Mouse (Mus musculus): Measurements from ENCODE around the gene Gm1043. TPM values are rescaled to one million over a fixed set of nuclear protein-coding genes. Genes with fewer than 3 reads are reported as not detected.

The Gm1043 gene
- polyA plus RNA-seq, 1 experiment: not detected

DNA sequence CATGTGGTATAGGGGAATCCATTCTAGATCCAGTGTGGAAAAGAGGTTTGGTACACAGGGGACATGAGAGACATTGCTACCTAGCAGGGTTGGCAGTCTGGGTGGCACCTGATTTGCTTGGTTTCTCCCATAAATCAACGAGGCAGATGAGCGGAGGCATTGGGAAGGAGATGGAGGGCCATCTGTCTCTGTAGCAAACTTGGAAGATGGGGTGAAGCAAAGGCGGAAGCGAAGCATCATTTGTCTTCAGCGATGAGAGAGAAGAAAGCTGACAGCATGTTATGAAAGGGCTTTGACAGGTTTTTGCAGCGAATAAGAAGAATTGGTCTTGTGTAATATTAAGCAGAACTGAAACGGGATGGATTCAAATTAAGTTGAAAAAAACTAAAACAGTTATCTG, 119.7 kb downstream of the Gm1043 start:
- Histone ChIP-seq H3K9ac (ENCODE audit: low read depth, poor library complexity, severe bottlenecking) (no peak overlapping the region), H3K4me3 (ENCODE audit: low read depth, low read length) (no peak overlapping the region), H3K27ac (ENCODE audit: insufficient read depth, low read length) (no peak overlapping the region), H3K4me1 (ENCODE audit: control insufficient read depth, insufficient read depth, low read length) (no peaks in the 10 kb centered on the region), H3K9me3 (replicated peaks; ENCODE audit: control insufficient read depth, insufficient read depth, low read length, poor library complexity, severe bottlenecking) (no peaks in the 10 kb centered on the region), H3K27me3 (ENCODE audit: control insufficient read depth, insufficient read depth, low read length, poor library complexity, severe bottlenecking) (no peaks in the 10 kb centered on the region), H3K36me3 (ENCODE audit: control insufficient read depth, insufficient read depth, low read length, poor library complexity, severe bottlenecking) (no peaks in the 10 kb centered on the region)
- TF ChIP-seq EP300 (IDR thresholded peaks at IDR 0.05; ENCODE audit: insufficient read depth, low read depth, low read length) (no peak), CTCF (IDR thresholded peaks at IDR 0.05; ENCODE audit: low read depth, low read length) (no peak)

- no peaks in the 10 kb centered on the region for H3K36me3 ChIP-seq (ENCODE audit: control insufficient read depth, insufficient read depth, low read length, poor library complexity, severe bottlenecking)
- H3K27me3 ChIP-seq (ENCODE audit: control insufficient read depth, insufficient read depth, low read length, poor library complexity, severe bottlenecking): no peaks in the 10 kb centered on the region
- H3K4me1 ChIP-seq (ENCODE audit: control insufficient read depth, insufficient read depth, low read length): no peaks in the 10 kb centered on the region
- H3K9me3 ChIP-seq (replicated peaks; ENCODE audit: control insufficient read depth, insufficient read depth, low read length, poor library complexity, severe bottlenecking): no peaks in the 10 kb centered on the region
- no peak overlapping the region for H3K9ac ChIP-seq (ENCODE audit: low read depth, poor library complexity, severe bottlenecking)
- H3K27ac ChIP-seq (ENCODE audit: insufficient read depth, low read length): no peak overlapping the region
- TF ChIP-seq EP300 (IDR thresholded peaks at IDR 0.05; ENCODE audit: insufficient read depth, low read depth, low read length) (no peak), CTCF (IDR thresholded peaks at IDR 0.05; ENCODE audit: low read depth, low read length) (no peak), POLR2A (IDR thresholded peaks at IDR 0.05; ENCODE audit: insufficient read depth, low read length) (no peak)
- H3K4me3 ChIP-seq (ENCODE audit: low read depth, low read length): no peak overlapping the region
Measured at GRCm38 (mm10) chr5:37205420-37205819, 120.2 kb downstream of the Gm1043 start.

DNA sequence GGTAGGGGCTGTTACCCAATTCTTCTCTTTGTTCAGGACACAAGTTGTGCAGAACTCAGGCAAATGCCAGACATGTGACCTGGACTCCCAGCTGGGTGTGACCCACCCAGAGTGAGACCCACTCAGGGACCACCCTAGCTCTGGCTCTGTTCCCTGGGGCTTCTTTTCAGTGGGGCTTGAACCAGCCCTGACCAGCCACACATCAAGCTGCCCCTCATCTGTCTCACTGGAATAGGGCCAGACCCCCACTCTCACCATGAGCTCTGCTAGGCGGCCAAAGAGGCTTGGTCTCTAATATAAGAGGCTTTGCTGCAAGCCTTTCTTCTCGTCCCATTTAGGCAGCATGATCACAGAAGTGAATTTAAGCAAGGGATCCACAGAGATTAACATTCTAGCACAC, 121.2 kb downstream of the Gm1043 start:
- no peaks in the 10 kb centered on the region for H3K9me3 ChIP-seq (replicated peaks; ENCODE audit: control insufficient read depth, insufficient read depth, low read length, poor library complexity, severe bottlenecking)
- H3K27me3 ChIP-seq (ENCODE audit: control insufficient read depth, insufficient read depth, low read length, poor library complexity, severe bottlenecking): no peaks in the 10 kb centered on the region
- no peak overlapping the region for H3K27ac ChIP-seq (ENCODE audit: insufficient read depth, low read length)
- no peak overlapping the region for H3K9ac ChIP-seq (ENCODE audit: low read depth, poor library complexity, severe bottlenecking)
- H3K4me3 ChIP-seq (ENCODE audit: low read depth, low read length): no peak overlapping the region
- TF ChIP-seq CTCF (IDR thresholded peaks at IDR 0.05; ENCODE audit: low read depth, low read length) (no peak), EP300 (IDR thresholded peaks at IDR 0.05; ENCODE audit: insufficient read depth, low read depth, low read length) (no peak), POLR2A (IDR thresholded peaks at IDR 0.05; ENCODE audit: insufficient read depth, low read length) (no peak)
- H3K4me1 ChIP-seq (ENCODE audit: control insufficient read depth, insufficient read depth, low read length): no peaks in the 10 kb centered on the region
- H3K36me3 ChIP-seq (ENCODE audit: control insufficient read depth, insufficient read depth, low read length, poor library complexity, severe bottlenecking): no peaks in the 10 kb centered on the region

GRCm38 (mm10) chr5:37212938-37213708, 128.0 kb downstream of the Gm1043 start:
- Histone ChIP-seq H3K27me3 (ENCODE audit: control insufficient read depth, insufficient read depth, low read length, poor library complexity, severe bottlenecking) (no peaks in the 10 kb centered on the region), H3K9ac (ENCODE audit: low read depth, poor library complexity, severe bottlenecking) (no peak overlapping the region), H3K4me3 (ENCODE audit: low read depth, low read length) (no peak overlapping the region), H3K36me3 (ENCODE audit: control insufficient read depth, insufficient read depth, low read length, poor library complexity, severe bottlenecking) (no peaks in the 10 kb centered on the region), H3K27ac (ENCODE audit: insufficient read depth, low read length) (no peak overlapping the region), H3K4me1 (ENCODE audit: control insufficient read depth, insufficient read depth, low read length) (no peaks in the 10 kb centered on the region), H3K9me3 (replicated peaks; ENCODE audit: control insufficient read depth, insufficient read depth, low read length, poor library complexity, severe bottlenecking) (no peaks in the 10 kb centered on the region; the same call in 1 of the 2 replicates)
- no peak for TF ChIP-seq POLR2A (IDR thresholded peaks at IDR 0.05; ENCODE audit: insufficient read depth, low read length)
- TF ChIP-seq EP300 (IDR thresholded peaks at IDR 0.05; ENCODE audit: insufficient read depth, low read depth, low read length): no peak
- no peak for TF ChIP-seq CTCF (IDR thresholded peaks at IDR 0.05; ENCODE audit: low read depth, low read length)

- no peaks in the 10 kb centered on the region; the same call in 1 of the 2 replicates for H3K9me3 ChIP-seq (replicated peaks; ENCODE audit: control insufficient read depth, insufficient read depth, low read length, poor library complexity, severe bottlenecking)
- H3K4me3 ChIP-seq (ENCODE audit: low read depth, low read length): no peak overlapping the region
- no peaks in the 10 kb centered on the region for H3K27me3 ChIP-seq (ENCODE audit: control insufficient read depth, insufficient read depth, low read length, poor library complexity, severe bottlenecking)
- no peak overlapping the region for H3K27ac ChIP-seq (ENCODE audit: insufficient read depth, low read length)
- no peak overlapping the region for H3K9ac ChIP-seq (ENCODE audit: low read depth, poor library complexity, severe bottlenecking)
- TF ChIP-seq CTCF (IDR thresholded peaks at IDR 0.05; ENCODE audit: low read depth, low read length) (no peak), EP300 (IDR thresholded peaks at IDR 0.05; ENCODE audit: insufficient read depth, low read depth, low read length) (no peak), POLR2A (IDR thresholded peaks at IDR 0.05; ENCODE audit: insufficient read depth, low read length) (no peak)
- no peaks in the 10 kb centered on the region for H3K4me1 ChIP-seq (ENCODE audit: control insufficient read depth, insufficient read depth, low read length)
- no peaks in the 10 kb centered on the region for H3K36me3 ChIP-seq (ENCODE audit: control insufficient read depth, insufficient read depth, low read length, poor library complexity, severe bottlenecking)
Measured at GRCm38 (mm10) chr5:37213709-37214103, 128.5 kb downstream of the Gm1043 start.

DNA sequence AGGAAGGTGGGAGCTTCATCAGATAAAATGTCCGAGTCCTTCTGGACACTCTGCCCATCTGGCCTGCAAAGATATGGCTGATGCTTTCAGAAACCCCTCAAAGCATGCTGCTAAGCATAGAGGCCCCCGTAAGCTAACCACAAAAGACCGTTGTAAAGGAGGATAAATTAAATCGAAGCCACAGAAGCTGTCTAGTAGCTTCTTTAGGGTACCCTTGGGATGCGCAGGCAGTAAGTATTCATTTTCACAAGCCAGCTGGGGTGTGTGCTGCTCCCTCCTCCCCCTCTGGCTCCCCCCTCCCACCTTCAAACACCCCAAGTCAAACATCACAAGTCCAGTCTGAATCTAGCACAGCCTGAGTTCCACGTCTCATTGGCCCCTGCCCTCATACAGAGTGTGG, 129.4 kb downstream of the Gm1043 start:
- no peak overlapping the region for H3K4me3 ChIP-seq (ENCODE audit: low read depth, low read length)
- no peaks in the 10 kb centered on the region for H3K36me3 ChIP-seq (ENCODE audit: control insufficient read depth, insufficient read depth, low read length, poor library complexity, severe bottlenecking)
- TF ChIP-seq CTCF (IDR thresholded peaks at IDR 0.05; ENCODE audit: low read depth, low read length): no peak
- TF ChIP-seq POLR2A (IDR thresholded peaks at IDR 0.05; ENCODE audit: insufficient read depth, low read length): no peak
- TF ChIP-seq EP300 (IDR thresholded peaks at IDR 0.05; ENCODE audit: insufficient read depth, low read depth, low read length): no peak
- no peaks in the 10 kb centered on the region; the same call in 1 of the 2 replicates for H3K9me3 ChIP-seq (replicated peaks; ENCODE audit: control insufficient read depth, insufficient read depth, low read length, poor library complexity, severe bottlenecking)
- H3K27me3 ChIP-seq (ENCODE audit: control insufficient read depth, insufficient read depth, low read length, poor library complexity, severe bottlenecking): no peaks in the 10 kb centered on the region
- no peaks in the 10 kb centered on the region for H3K4me1 ChIP-seq (ENCODE audit: control insufficient read depth, insufficient read depth, low read length)
- H3K27ac ChIP-seq (ENCODE audit: insufficient read depth, low read length): no peak overlapping the region
- H3K9ac ChIP-seq (ENCODE audit: low read depth, poor library complexity, severe bottlenecking): no peak overlapping the region
